Mouse (Mus musculus): Measurements from ENCODE around the gene Auts2.

The Auts2 gene

DNA sequence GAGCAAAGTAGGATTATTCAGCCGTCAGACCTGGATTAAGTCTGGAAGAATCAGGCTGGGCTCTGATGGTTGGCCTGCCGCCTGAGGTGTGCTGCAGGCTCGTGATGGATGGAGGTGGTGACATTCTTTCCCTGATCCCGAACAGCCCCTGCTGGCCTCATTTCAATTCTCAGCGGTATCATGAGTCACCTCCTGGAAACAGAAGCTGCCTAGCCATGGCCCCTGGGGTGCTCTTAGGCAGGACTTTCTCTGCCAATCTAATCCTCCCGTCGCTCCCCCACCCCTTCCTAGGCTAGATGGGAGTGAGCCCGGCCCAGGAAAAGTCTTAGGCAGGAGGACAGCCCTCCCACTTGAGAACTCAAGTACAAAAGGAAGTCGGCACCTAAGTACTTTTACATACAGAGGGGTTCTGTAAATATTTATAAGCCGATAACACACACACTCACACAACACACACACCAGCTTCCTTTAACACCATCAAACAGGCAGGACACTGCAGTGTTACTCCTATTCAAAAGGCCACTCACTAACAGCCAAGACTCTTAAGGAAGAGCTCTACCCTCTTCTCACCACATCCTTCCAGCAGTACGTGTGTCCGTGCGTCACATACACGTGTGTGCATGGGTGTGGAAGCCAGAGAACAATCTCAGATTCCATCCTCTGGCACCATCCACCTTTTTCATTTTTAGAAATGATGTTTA, 1027.3 kb downstream of the Auts2 start:
- no peak for DNase-seq (ENCODE audit: low spot score)

DNA sequence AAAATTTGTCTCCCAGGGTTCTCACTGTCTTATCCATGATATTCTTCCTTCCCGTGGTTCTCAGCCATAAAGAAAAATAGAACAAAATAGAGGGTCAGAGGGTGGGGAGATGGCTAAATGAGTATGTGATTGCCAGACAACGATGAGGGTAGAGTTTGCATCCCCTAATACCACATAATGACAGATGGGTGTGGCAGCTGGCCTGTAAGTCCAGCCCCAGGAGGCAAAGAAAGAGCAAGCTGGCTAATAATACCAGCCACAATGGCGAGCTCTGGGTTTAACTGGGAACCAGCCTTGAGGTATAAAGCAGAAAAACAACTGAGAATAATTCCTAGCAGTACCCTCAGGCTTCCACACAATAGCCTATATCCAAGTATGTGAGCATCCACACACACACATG, 1029.4 kb downstream of the Auts2 start:
- no peak for DNase-seq (ENCODE audit: low spot score)

- DNase-seq (ENCODE audit: low spot score) = no peak
Measured at GRCm38 (mm10) chr5:131512617-131513016, 1030.5 kb downstream of the Auts2 start.

DNA sequence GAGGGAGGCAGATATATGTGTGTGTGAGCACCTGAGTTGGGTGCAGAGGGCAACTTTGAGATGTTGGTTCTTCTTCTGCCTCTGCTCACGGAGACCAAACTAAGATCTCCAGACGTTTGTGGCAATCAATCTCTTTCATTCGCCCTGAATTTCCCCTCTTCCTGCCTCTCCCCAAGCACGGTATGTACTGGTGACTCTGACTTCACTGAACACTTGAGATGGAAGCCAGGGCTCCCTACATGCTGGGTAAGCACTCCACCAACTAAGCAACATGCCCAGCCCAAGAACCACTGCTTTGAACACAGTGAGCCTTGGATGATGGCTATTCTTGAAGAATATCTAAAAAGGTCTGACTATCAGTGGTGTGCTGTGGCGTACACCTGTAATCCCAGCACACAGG, 1032.5 kb downstream of the Auts2 start:
- no peak for DNase-seq (ENCODE audit: low spot score)

GRCm38 (mm10) chr5:131509315-131509714, 1033.8 kb downstream of the Auts2 start:
- DNase-seq (ENCODE audit: low spot score) = no peak

DNA sequence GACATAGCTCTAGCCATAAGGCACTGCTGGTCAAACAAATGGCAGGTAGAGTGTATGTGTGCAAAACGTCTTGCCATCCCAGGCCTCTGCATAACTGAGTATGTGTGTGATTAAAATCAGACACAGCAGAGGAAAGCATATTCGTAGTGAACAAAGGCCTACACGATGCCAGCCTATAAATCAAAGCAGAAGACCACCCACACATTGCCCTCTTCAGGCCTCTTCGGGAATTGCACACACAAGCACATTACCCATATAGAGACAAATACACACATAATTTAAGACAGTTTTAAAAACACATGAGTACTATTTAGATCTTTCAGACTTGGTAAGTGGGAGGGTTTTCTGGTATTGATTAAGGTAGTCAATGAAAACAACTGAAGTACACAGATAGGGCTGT, 1044.3 kb downstream of the Auts2 start:
- no peak for DNase-seq (ENCODE audit: low spot score)

DNA sequence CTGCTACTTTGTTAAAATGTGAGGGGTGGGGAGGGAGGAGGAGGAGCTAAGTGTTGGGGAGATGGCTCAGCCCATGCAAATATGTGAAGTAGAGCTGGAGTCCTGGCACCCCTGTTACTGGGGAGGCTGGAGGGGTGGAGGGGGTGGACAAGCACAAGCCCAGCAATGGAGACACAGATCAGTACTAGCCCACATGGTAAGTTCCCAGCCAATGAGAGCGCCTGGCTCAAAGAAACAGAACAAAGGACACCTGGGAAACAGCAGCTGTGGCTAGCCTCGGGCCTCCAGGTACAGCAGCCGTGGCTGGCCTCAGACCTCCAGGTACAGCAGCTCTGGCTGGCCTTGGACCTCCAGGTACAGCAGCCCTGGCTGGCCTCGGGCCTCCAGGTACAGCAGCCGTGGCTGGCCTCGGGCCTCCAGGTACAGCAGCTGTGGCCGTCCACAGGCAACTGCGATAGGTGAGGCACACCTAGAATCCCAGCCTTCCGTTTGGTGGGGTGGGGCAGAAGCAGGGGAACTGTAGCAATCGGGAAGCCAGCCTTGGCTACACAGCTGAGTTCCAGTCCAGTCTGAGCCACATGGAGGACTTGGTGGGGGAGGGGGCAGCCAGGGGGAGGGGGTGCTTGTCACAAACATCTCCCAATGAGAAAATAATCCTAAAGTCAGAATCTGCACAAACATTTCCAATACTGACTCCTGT, 1046.5 kb downstream of the Auts2 start:
- no peak for DNase-seq (ENCODE audit: low spot score)

DNA sequence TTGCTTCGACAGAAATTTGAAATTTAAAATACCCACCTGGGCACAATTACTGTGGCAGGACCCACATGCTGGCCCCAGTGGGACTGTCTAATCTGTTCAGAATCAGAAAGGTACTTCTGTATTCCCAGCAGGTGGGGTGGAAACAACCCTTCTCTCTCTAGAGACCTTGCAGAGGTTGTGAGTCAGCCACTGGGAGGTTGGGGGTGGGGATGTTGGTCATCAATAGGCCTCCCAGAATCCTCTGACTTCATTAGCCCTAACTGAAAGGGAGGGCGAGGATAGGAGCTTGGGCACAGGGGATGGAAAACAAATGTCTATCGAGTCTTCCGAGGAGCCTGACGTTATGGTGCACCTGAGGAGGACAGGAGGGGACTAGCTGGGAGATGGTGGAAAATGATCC, 1048.6 kb downstream of the Auts2 start:
- DNase-seq (ENCODE audit: low spot score) = no peak

- no peak for DNase-seq (ENCODE audit: low spot score)
Measured at GRCm38 (mm10) chr5:131492535-131492934, 1050.6 kb downstream of the Auts2 start.

DNA sequence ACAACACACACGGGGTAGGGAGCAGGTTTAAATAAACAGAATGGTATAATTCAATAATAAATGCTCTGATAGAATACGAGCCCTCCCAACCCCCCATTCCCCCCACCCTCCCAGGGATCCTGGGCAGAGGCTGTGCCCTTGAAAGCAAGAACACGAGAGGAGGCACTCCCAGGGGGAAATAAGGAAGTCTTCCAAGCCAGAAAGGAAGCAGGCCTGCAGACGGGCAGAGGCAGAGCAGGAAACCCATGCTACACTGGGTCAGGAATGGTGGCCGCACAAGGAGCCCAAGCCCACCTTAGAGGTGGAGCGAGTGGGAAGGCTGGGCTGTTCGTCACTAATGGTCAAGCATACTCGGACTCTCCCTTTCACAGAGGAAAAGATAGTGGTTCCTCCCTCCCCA, 1051.3 kb downstream of the Auts2 start:
- no peak for DNase-seq (ENCODE audit: low spot score)

- DNase-seq (ENCODE audit: low spot score) = no peak
Measured at GRCm38 (mm10) chr5:131490811-131491210, 1052.3 kb downstream of the Auts2 start.

GRCm38 (mm10) chr5:131489846-131490245, 1053.3 kb downstream of the Auts2 start:
- DNase-seq (ENCODE audit: low spot score) = no peak

GRCm38 (mm10) chr5:131486527-131486926, 1056.6 kb downstream of the Auts2 start:
- no peak for DNase-seq (ENCODE audit: low spot score)

DNA sequence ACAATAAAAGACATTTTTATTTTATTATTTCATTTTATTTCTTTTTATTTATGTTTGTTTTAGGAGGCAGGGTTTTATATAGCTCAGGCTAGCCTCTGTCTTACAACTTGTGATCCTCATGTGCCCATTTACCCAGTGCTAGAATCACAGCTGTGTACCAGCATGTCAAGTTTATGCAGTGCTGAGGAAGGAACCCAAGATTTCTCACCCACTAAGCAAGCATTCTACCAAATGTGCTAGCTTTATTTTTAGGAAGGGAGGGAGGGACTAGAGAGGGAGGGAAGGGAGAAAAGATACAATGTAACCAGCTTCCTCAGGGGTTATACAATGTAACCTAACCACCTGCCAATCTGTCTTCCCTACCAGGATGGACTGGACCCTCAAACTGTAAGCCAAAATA, 1067.9 kb downstream of the Auts2 start:
- DNase-seq (ENCODE audit: low spot score) = no peak

GRCm38 (mm10) chr5:131468609-131469008, 1074.5 kb downstream of the Auts2 start:
- DNase-seq (ENCODE audit: low spot score) = no peak

- no peak for DNase-seq (ENCODE audit: low spot score)
Measured at GRCm38 (mm10) chr5:131466131-131466530, 1077.0 kb downstream of the Auts2 start.

- DNase-seq (ENCODE audit: low spot score) = no peak
Measured at GRCm38 (mm10) chr5:131463402-131463801, 1079.7 kb downstream of the Auts2 start.

DNA sequence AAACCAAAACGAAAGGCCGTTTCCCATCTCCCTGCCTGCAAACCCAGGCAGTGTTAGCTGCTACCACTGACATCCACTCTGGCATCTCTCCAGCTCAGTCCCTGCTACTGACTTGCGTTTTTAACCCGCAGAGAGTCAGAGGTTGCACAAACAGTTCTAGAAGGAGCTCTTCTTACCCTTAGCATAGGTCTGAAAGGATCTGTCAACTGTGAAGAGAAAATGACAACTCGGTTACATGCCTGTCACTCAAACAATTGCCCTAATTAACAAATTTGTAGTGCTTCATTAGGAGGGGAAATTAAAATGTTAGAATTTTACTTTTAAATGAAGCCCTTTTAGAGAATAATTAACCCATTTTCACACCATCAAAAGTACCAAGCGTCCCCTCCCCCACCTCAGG, 1083.2 kb downstream of the Auts2 start:
- no peak for DNase-seq (ENCODE audit: low spot score)

- DNase-seq (ENCODE audit: low spot score) = no peak
Measured at GRCm38 (mm10) chr5:131459549-131459948, 1083.6 kb downstream of the Auts2 start.

GRCm38 (mm10) chr5:131458700-131459099, 1084.4 kb downstream of the Auts2 start:
- DNase-seq (ENCODE audit: low spot score) = no peak

- peak; percentile 43 for DNase-seq (ENCODE audit: low spot score)
Measured at GRCm38 (mm10) chr5:131457999-131458398, 1085.1 kb downstream of the Auts2 start.

GRCm38 (mm10) chr5:131449181-131449868, 1093.8 kb downstream of the Auts2 start:
- DNase-seq (ENCODE audit: low spot score) = no peak

DNA sequence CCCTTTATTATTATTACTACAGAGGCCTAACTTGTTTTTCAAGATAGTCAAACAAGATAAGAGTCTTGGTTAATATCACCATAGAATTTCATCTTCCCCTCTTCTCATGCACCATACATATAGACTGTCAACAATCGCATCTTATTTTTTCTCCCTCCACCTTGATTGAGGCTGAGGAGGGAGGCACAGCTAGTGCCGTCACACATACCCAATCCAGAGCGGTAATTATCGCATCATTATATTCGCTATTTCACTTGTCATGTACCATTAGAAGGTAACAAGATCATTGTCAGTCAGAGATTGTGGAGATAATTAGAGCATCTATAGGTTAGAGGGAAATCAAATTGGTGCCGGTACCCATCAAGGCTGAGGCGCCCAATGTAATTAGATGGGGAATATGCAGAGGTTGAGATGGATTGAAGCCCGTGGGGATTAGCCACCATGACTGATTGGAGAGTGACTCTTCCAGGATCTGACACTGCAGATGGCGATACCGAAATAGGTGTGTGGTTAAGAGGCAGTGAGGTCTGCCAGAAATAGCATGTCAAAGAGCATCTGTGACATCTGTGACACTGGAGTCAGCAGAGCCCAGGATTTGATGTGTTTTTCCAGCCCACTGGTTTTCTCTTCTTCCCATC, 1107.8 kb downstream of the Auts2 start:
- DNase-seq (ENCODE audit: low spot score) = no peak

Measured in layer of hippocampus, adult 9-10 months (tissue).